Mouse (Mus musculus) heart, embryonic 15.5 days (tissue): ENCODE measurements around the gene Zfp467. TPM values are rescaled to one million over a fixed set of nuclear protein-coding genes. Genes with fewer than 3 reads are reported as not detected.

Experiments
- ATAC-seq: fragments of 200-750 bp; cut with Nextera tagmentation; replicated peaks from 2 replicates; pipeline ENCODE4 v1.8.0; 2017; ENCODE audit warnings: low read depth, moderate TSS enrichment; ENCODE audit not compliant: insufficient number of reproducible peaks, insufficient read depth, low FRiP score
- H3K27ac ChIP-seq: fragments of 300-500 bp; sonication (generic); 2 replicates; pipeline ENCODE4 v1.5.1; 2015; ENCODE audit warnings: mild to moderate bottlenecking, inconsistent platforms
- H3K27me3 ChIP-seq: fragments of 300-500 bp; sonication (generic); 2 replicates; pipeline ENCODE4 v1.6.1; 2015; ENCODE audit warnings: inconsistent platforms
- H3K36me3 ChIP-seq: fragments of 300-500 bp; sonication (generic); 2 replicates; pipeline ENCODE4 v1.6.1; 2015; ENCODE audit warnings: mild to moderate bottlenecking, inconsistent platforms
- H3K4me1 ChIP-seq: fragments of 300-500 bp; sonication (generic); replicated peaks from 2 replicates; pipeline ENCODE4 v1.6.1; 2015; ENCODE audit warnings: inconsistent platforms
- H3K4me2 ChIP-seq: fragments of 300-500 bp; sonication (generic); 2 replicates; pipeline ENCODE4 v1.6.1; 2015; ENCODE audit warnings: inconsistent platforms, mild to moderate bottlenecking, moderate library complexity
- H3K4me3 ChIP-seq: fragments of 300-500 bp; sonication (generic); 2 replicates; pipeline ENCODE4 v1.5.1; 2015; ENCODE audit warnings: mild to moderate bottlenecking, inconsistent platforms
- H3K9ac ChIP-seq: fragments of 300-500 bp; sonication (generic); 2 replicates; pipeline ENCODE4 v1.6.1; 2015; ENCODE audit warnings: mild to moderate bottlenecking, inconsistent platforms
- H3K9me3 ChIP-seq: fragments of 300-500 bp; sonication (generic); replicated peaks from 2 replicates; pipeline ENCODE4 v1.6.1; 2016; ENCODE audit warnings: inconsistent platforms
- WGBS: fragments of 180-500 bp; shearing (Covaris S2); methylation state at CpG from one replicate; pipeline ENCODE4 v1.1.7; 2015; ENCODE audit warnings: mixed read lengths; 5-methylcytosine and 5-hydroxymethylcytosine counted together
- polyA plus RNA-seq: library from polyadenylated mRNA; unstranded; fragments of >200 nt; fragmentation: Nextera tagmentation; extraction: Ambion mirVana; gene quantifications from 2 replicates; pipeline ENCODE4 v1.2.1, GENCODE M21; 2015

Gene Zfp467
- polyA plus RNA-seq, 1 experiment from 2014 or later, result 20.4 TPM

DNA sequence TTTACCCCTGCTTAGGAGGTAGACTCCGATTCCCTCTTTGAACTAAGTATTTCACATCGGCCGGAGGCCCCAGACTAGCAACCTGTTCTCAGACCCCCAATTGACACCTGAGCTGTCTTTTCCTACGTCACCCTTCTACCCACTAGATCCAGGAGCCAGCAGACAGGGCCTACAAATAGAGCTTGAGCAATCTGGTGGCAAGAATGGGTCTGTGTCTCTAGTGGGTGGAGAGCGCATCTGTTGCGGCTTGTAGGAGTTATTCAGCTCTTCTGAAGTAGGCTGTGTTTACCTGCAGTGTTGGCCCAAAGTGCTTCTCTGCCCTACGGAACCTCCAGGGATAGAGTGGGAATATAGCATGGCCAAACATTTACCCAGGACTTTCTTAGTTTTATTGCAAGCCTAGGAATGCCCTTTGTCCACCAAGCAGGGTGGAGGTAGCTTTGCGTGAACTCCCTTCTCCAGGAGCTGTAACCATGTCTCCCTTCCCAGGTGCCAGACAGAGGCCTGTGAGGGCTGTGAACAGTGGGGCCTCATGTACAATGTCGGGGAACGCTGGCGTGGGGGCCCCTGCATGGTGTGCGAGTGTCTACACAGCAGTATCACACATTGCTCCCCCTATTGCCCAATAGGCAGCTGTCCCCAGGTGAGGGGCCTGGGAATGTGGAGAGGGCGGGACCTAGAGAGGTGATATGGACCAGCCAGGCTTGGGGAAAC lies 19.5 kb upstream of the Zfp467 start:
- Histone ChIP-seq H3K4me1 (no peaks in the 10 kb centered on the region), H3K27ac (no peak overlapping the region), H3K9me3 (no peaks in the 10 kb centered on the region), H3K9ac (no peak overlapping the region), H3K4me3 (no peak overlapping the region), H3K4me2 (no peak overlapping the region), H3K36me3 (no peaks in the 10 kb centered on the region), H3K27me3 (no peaks in the 10 kb centered on the region)
- 89% methylated on average over 13 of the region's 13 CpGs for WGBS
- ATAC-seq, result no peak

- WGBS, result 65% methylated on average over 3 of the region's 3 CpGs
- Histone ChIP-seq H3K27ac (no peak overlapping the region), H3K4me1 (0 out of 2 replicates have a peak, but pooled peaks cover 3% of the 10 kb centered on the region), H3K36me3 (no peaks in the 10 kb centered on the region), H3K4me2 (no peak overlapping the region), H3K9ac (no peak overlapping the region), H3K9me3 (no peaks in the 10 kb centered on the region), H3K27me3 (no peaks in the 10 kb centered on the region), H3K4me3 (no peak overlapping the region)
- ATAC-seq, result no peak
These were observed 7.1 kb upstream of the Zfp467 start for GRCm38 (mm10) chr6:48452771-48453170.

DNA sequence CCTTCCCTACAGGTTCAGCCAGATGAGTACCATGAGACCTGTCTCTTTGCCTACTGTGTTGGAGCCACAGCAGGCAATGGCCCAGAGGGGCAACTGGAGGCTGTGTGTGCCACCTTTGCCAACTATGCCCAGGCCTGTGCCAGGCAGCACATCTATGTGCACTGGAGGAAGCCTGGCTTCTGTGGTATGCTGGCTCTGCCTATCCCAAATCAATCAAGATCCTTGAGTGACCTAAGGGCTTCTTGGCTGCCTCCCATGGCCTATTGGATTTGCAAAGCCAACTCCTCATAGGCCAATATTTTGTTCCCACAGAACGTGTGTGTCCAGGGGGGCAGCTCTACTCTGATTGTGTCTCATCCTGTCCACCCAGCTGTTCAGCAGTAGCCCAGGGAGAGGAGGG lies 6.5 kb upstream of the Zfp467 start:
- Histone ChIP-seq H3K36me3 (no peaks in the 10 kb centered on the region), H3K4me2 (no peak overlapping the region), H3K4me1 (0 out of 2 replicates have a peak, but pooled peaks cover 3% of the 10 kb centered on the region), H3K27me3 (no peaks in the 10 kb centered on the region), H3K9ac (no peak overlapping the region), H3K27ac (no peak overlapping the region), H3K4me3 (no peak overlapping the region), H3K9me3 (no peaks in the 10 kb centered on the region)
- ATAC-seq, result no peak
- WGBS, result 63% methylated on average over 1 of the region's 1 CpGs

DNA sequence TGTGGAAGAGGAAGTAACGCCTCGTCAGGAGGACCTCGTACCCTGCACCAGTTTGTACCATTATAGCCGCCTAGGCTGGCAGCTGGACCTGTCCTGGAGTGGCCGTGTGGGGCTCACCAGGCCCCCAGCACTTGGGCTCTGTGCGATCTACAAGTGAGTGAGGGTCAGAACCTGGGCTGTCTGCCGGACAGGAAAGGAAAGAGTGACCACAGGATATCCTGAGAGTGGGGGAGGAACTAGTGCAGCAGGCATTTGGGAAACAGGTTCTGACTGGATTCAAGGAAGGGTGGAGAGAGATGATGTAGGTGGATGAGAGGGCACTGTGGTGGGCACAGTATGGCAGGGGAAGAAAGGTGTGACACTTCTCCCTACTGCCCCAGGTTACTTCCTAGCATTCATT lies 2.9 kb upstream of the Zfp467 start:
- H3K9ac ChIP-seq, result no peak overlapping the region
- no peak overlapping the region for H3K4me2 ChIP-seq
- H3K9me3 ChIP-seq, result no peaks in the 10 kb centered on the region
- WGBS, result 52% methylated on average over 7 of the region's 7 CpGs
- ATAC-seq, result no peak
- H3K27ac ChIP-seq, result peak overlapping the region; percentile 54; the same call in 1 of the 2 replicates
- no peaks in the 10 kb centered on the region for H3K27me3 ChIP-seq
- peaks cover 16% of the 10 kb centered on the region for H3K4me1 ChIP-seq
- H3K36me3 ChIP-seq, result no peaks in the 10 kb centered on the region
- H3K4me3 ChIP-seq, result no peak overlapping the region

GRCm38 (mm10) chr6:48447929-48448328 lies 2.3 kb upstream of the Zfp467 start, which contains the start of gene Sspo:
TSS of gene Sspo (plus strand) at chr6:48448229.
- no peak for ATAC-seq
- Histone ChIP-seq H3K9me3 (no peaks in the 10 kb centered on the region), H3K4me1 (peaks cover 21% of the 10 kb centered on the region), H3K27ac (peak within 1 kb of the TSS; percentile 54; the same call in 1 of the 2 replicates), H3K36me3 (no peaks in the 10 kb centered on the region), H3K27me3 (no peaks in the 10 kb centered on the region), H3K4me3 (no peak within 1 kb of the TSS), H3K4me2 (no peak within 1 kb of the TSS), H3K9ac (no peak within 1 kb of the TSS)
- 90% methylated on average over 1 of the region's 1 CpGs for WGBS

DNA sequence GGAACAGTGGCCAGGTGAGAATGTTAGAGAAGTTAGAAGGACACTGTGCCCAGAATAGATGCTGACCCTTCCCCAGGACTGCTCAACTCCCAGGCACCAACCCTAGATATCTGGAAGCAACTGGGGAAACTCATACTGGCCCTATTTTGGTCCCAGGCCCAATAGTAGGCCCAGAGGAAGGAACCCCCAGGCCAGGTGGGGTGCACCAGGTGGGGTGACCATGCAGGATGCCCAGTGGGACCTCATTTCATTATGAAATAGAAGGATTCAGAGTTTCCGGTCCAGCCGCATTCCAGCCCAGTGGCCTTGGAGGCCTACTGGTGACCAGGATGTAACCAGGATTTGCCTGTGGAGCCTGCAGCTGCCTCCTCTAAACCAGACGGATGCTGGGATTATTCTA lies 1.3 kb upstream of the Zfp467 start:
- peaks cover 7% of the 10 kb centered on the region for H3K36me3 ChIP-seq
- H3K9me3 ChIP-seq, result no peaks in the 10 kb centered on the region
- WGBS, result 76% methylated on average over 3 of the region's 3 CpGs
- H3K4me2 ChIP-seq, result no peak overlapping the region; the same call in 1 of the 2 replicates
- ATAC-seq, result no peak
- no peak overlapping the region for H3K4me3 ChIP-seq
- no peaks in the 10 kb centered on the region for H3K27me3 ChIP-seq
- H3K4me1 ChIP-seq, result peaks cover 21% of the 10 kb centered on the region
- no peak overlapping the region for H3K9ac ChIP-seq
- peak overlapping the region; percentile 94; the same call in 1 of the 2 replicates for H3K27ac ChIP-seq

GRCm38 (mm10) chr6:48446256-48446655 lies 631 bp upstream of the Zfp467 start:
- Histone ChIP-seq H3K27ac (peak overlapping the region; percentile 94), H3K9me3 (no peaks in the 10 kb centered on the region), H3K4me2 (peak overlapping the region; percentile 98), H3K36me3 (peaks cover 14% of the 10 kb centered on the region), H3K4me3 (peak overlapping the region; percentile 92), H3K27me3 (no peaks in the 10 kb centered on the region), H3K4me1 (peaks cover 21% of the 10 kb centered on the region), H3K9ac (peak overlapping the region; percentile 90; the same call in 1 of the 2 replicates)
- ATAC-seq, result no peak
- WGBS, result 35% methylated on average over 3 of the region's 3 CpGs

GRCm38 (mm10) chr6:48444310-48445180 lies 1.1 kb downstream of the Zfp467 start:
- Histone ChIP-seq H3K4me3 (peak overlapping the region; percentile 92), H3K9ac (peak overlapping the region; percentile 90), H3K27ac (peak overlapping the region; percentile 94), H3K27me3 (0 out of 2 replicates have a peak, but pooled peaks cover 4% of the 10 kb centered on the region), H3K4me2 (peak overlapping the region; percentile 98), H3K9me3 (no peaks in the 10 kb centered on the region), H3K4me1 (peaks cover 30% of the 10 kb centered on the region), H3K36me3 (peaks cover 16% of the 10 kb centered on the region)
- 3% methylated on average over 34 of the region's 34 CpGs for WGBS
- ATAC-seq, result peak; percentile 64

- H3K9me3 ChIP-seq, result no peaks in the 10 kb centered on the region
- H3K27ac ChIP-seq, result peak overlapping the region; percentile 94
- H3K4me1 ChIP-seq, result peaks cover 36% of the 10 kb centered on the region
- 3% methylated on average over 19 of the region's 19 CpGs for WGBS
- H3K27me3 ChIP-seq, result peaks cover 9% of the 10 kb centered on the region; the same call in 1 of the 2 replicates
- peak overlapping the region; percentile 43 for H3K9ac ChIP-seq
- peak; percentile 88 for ATAC-seq
- H3K36me3 ChIP-seq, result peaks cover 22% of the 10 kb centered on the region
- H3K4me3 ChIP-seq, result peak overlapping the region; percentile 92
- peak overlapping the region; percentile 98 for H3K4me2 ChIP-seq
These were observed 1.9 kb downstream of the Zfp467 start for GRCm38 (mm10) chr6:48443592-48444309.

GRCm38 (mm10) chr6:48440306-48441014 lies 5.2 kb downstream of the Zfp467 start:
- H3K27ac ChIP-seq, result no peak overlapping the region
- peaks cover 33% of the 10 kb centered on the region for H3K36me3 ChIP-seq
- no peak overlapping the region for H3K9ac ChIP-seq
- WGBS, result 49% methylated on average over 14 of the region's 14 CpGs
- peaks cover 20% of the 10 kb centered on the region for H3K27me3 ChIP-seq
- no peak overlapping the region for H3K4me3 ChIP-seq
- no peak overlapping the region for H3K4me2 ChIP-seq
- H3K9me3 ChIP-seq, result no peaks in the 10 kb centered on the region
- no peak for ATAC-seq
- H3K4me1 ChIP-seq, result peaks cover 42% of the 10 kb centered on the region
